Mouse (Mus musculus) megakaryocyte, embryonic 14.5 days (primary cell): ENCODE data around the gene Sec24b.

ENCODE experiments used
- FLI1 ChIP-seq: IDR thresholded peaks from 2 replicates; pipeline ENCODE4 v1.6.1; 2012; ENCODE audit warnings: low read length, inconsistent platforms, mixed read lengths
- GATA1 ChIP-seq: IDR thresholded peaks from 3 replicates; pipeline ENCODE4 v1.6.1; 2012; ENCODE audit warnings: mixed read lengths, low read length, inconsistent platforms, borderline replicate concordance

GRCm38 (mm10) chr3:130088654-130089053, 27.3 kb upstream of the Sec24b start:
- TF ChIP-seq GATA1 (no peak), FLI1 (no peak)
